Comparison of ENCODE assay signal across 29 mouse cellular contexts in genomic region chr2:170528061-170528460, GRCm38 (mm10). TPM values are rescaled to one million over a fixed set of nuclear protein-coding genes. Genes with fewer than 3 reads are reported as not detected.
DNase-seq lines count a peak whose midpoint lies in the region; ATAC-seq and TF ChIP-seq lines count a peak whose summit lies in the region.
"Had no signal": no experiment of that assay in that cellular context is flagged by ENCODE, and none has a peak within 500 bp of the region (broad histone marks: within the 10 kb centered on the region; RNA-seq: fewer than 3 reads in every experiment).

No protein-coding gene starts in this region.

- DNase-seq in kidney, adult 11 months, result peak; percentile 51
- DNase-seq in kidney, adult 2 months, result peak; percentile 26
- no peak for DNase-seq in ES-E14 (ENCODE audit: low read depth, low spot score)
- no peak for DNase-seq in left cerebral cortex, adult 2 months (ENCODE audit: extremely low spot score in 1 of 2, low spot score in 2 of 2)
- DNase-seq: adrenal gland, adult 8-10 months; adrenal gland, postnatal 14 days; adrenal gland, postnatal 36 days; cerebellum, adult 11 months; cerebellum, adult 18-20 months; cerebellum, adult 8-10 months; cerebellum, adult 9-11 months; cerebellum, postnatal 25 days; embryo, embryonic 11 days had no signal

- no peak for TF ChIP-seq CTCF in kidney, adult 2 months (conservative IDR thresholded peaks at IDR 0.05; ENCODE audit: insufficient read depth, insufficient read length, low read depth, low read length)
- no peak for TF ChIP-seq CTCF in E14TG2a.4 (conservative IDR thresholded peaks at IDR 0.05; ENCODE audit: low read length)
- TF ChIP-seq CTCF in left cerebral cortex, adult 2 months (IDR thresholded peaks at IDR 0.05), result no peak

- H3K4me2 ChIP-seq in kidney, embryonic 16.5 days (replicated peaks; ENCODE audit: low read depth, low read length), result no peak overlapping the region
- H3K4me2 ChIP-seq in kidney, embryonic 14.5 days (replicated peaks; ENCODE audit: low read depth, low read length), result no peak overlapping the region
- H3K4me2 ChIP-seq: embryonic facial prominence, embryonic 13.5 days; embryonic facial prominence, embryonic 15.5 days; forebrain, embryonic 12.5 days had no signal

- H3K9me3 ChIP-seq in kidney, embryonic 16.5 days (ENCODE audit: low read length), result no peaks in the 10 kb centered on the region
- no peaks in the 10 kb centered on the region for H3K9me3 ChIP-seq in kidney, embryonic 14.5 days (ENCODE audit: control insufficient read depth, low read length)
- no peaks in the 10 kb centered on the region for H3K9me3 ChIP-seq in E14TG2a.4 (ENCODE audit: low read length)
- no peaks in the 10 kb centered on the region for H3K9me3 ChIP-seq in ES-E14 (ENCODE audit: control insufficient read depth, insufficient read depth, low read depth, low read length)
- H3K9me3 ChIP-seq: embryonic facial prominence, embryonic 13.5 days; embryonic facial prominence, embryonic 15.5 days; forebrain, embryonic 10.5 days; forebrain, embryonic 12.5 days had no signal

- WGBS in kidney, embryonic 16.5 days, result 83% methylated on average over 16 of the region's 16 CpGs
- WGBS in kidney, adult 2 months, result 60% methylated on average over 16 of the region's 16 CpGs
- WGBS in kidney, embryonic 14.5 days, result 86% methylated on average over 16 of the region's 16 CpGs

- no peak overlapping the region for H3K9ac ChIP-seq in kidney, embryonic 16.5 days (replicated peaks; ENCODE audit: low read length)
- H3K9ac ChIP-seq in kidney, embryonic 14.5 days (ENCODE audit: low read depth, low read length), result no peak overlapping the region
- peak overlapping the region; percentile 46; the same call in 1 of the 2 replicates for H3K9ac ChIP-seq in ES-E14 (ENCODE audit: insufficient read depth, low read depth, low read length, poor library complexity, severe bottlenecking)
- H3K9ac ChIP-seq: embryonic facial prominence, embryonic 13.5 days; embryonic facial prominence, embryonic 15.5 days; forebrain, embryonic 12.5 days had no signal

- H3K4me1 ChIP-seq in kidney, embryonic 16.5 days (ENCODE audit: insufficient read depth, low read length), result no peaks in the 10 kb centered on the region
- H3K4me1 ChIP-seq in kidney, adult 2 months (ENCODE audit: control insufficient read depth, insufficient read depth, low read length), result no peaks in the 10 kb centered on the region
- no peaks in the 10 kb centered on the region for H3K4me1 ChIP-seq in kidney, embryonic 14.5 days (ENCODE audit: control insufficient read depth, insufficient read depth, low read length)
- peaks cover 77% of the 10 kb centered on the region for H3K4me1 ChIP-seq in E14TG2a.4 (replicated peaks; ENCODE audit: low read depth, low read length)
- H3K4me1 ChIP-seq in ES-E14 (ENCODE audit: control insufficient read depth in 2 of 2, insufficient read depth in 2 of 2, low read length in 2 of 2, poor library complexity in 1 of 2), result peaks cover 12 to 29% of the 10 kb centered on the region in 2 experiments
- H3K4me1 ChIP-seq: embryonic facial prominence, embryonic 13.5 days; embryonic facial prominence, embryonic 15.5 days; forebrain, embryonic 10.5 days; forebrain, embryonic 12.5 days had no signal

- 0 out of 2 replicates have a peak, but pooled peaks cover 3% of the 10 kb centered on the region for H3K27me3 ChIP-seq in kidney, embryonic 16.5 days (ENCODE audit: insufficient read depth, low read length)
- H3K27me3 ChIP-seq in kidney, adult 2 months (replicated peaks; ENCODE audit: control insufficient read depth, insufficient read depth, low read length), result no peaks in the 10 kb centered on the region
- H3K27me3 ChIP-seq in kidney, embryonic 14.5 days (ENCODE audit: control insufficient read depth, insufficient read depth, low read length), result no peaks in the 10 kb centered on the region
- H3K27me3 ChIP-seq in E14TG2a.4 (ENCODE audit: insufficient read depth, low read length), result no peaks in the 10 kb centered on the region
- H3K27me3 ChIP-seq: embryonic facial prominence, embryonic 13.5 days; embryonic facial prominence, embryonic 15.5 days; forebrain, embryonic 12.5 days had no signal

- no peak overlapping the region for H3K4me3 ChIP-seq in kidney, embryonic 16.5 days (ENCODE audit: low read length)
- no peak overlapping the region for H3K4me3 ChIP-seq in kidney, adult 2 months (ENCODE audit: insufficient read depth, low read depth, low read length)
- no peak overlapping the region for H3K4me3 ChIP-seq in kidney, embryonic 14.5 days (ENCODE audit: low read length)
- H3K4me3 ChIP-seq in E14TG2a.4 (replicated peaks; ENCODE audit: low read length) (peak overlapping the region; percentile 74), ES-E14 (ENCODE audit: insufficient read depth in 1 of 2, low read depth in 1 of 2, low read length in 2 of 2, poor library complexity in 1 of 2, severe bottlenecking in 1 of 2) (peak overlapping the region in 1 of 2 experiments; percentile 63; a peak in 2 of 4 replicates)
- no peak overlapping the region for H3K4me3 ChIP-seq in left cerebral cortex, adult 2 months
- H3K4me3 ChIP-seq: embryonic facial prominence, embryonic 13.5 days; embryonic facial prominence, embryonic 15.5 days; erythroblast, embryonic 14.5 days; forebrain, embryonic 10.5 days; forebrain, embryonic 12.5 days had no signal

- no peak for ATAC-seq in kidney, embryonic 16.5 days (ENCODE audit: low FRiP score, low TSS enrichment)
- ATAC-seq in kidney, embryonic 14.5 days (ENCODE audit: low FRiP score, low TSS enrichment), result no peak
- ATAC-seq in activated CD4-positive, CD25-positive, alpha-beta regulatory T cell, adult 4 months, result no peak
- ATAC-seq: forebrain, embryonic 14.5 days; forebrain, embryonic 16.5 days had no signal

- no peak overlapping the region for H3K27ac ChIP-seq in kidney, embryonic 16.5 days (ENCODE audit: low read length)
- H3K27ac ChIP-seq in kidney, adult 2 months (ENCODE audit: insufficient read depth, low read depth, low read length), result no peak overlapping the region
- no peak overlapping the region for H3K27ac ChIP-seq in kidney, embryonic 14.5 days (ENCODE audit: low read depth, low read length)
- H3K27ac ChIP-seq in ES-E14 (ENCODE audit: insufficient read depth, low read depth, low read length, poor library complexity, severe bottlenecking), result peak overlapping the region; percentile 84; the same call in 1 of the 2 replicates
- no peak overlapping the region for H3K27ac ChIP-seq in left cerebral cortex, adult 2 months
- H3K27ac ChIP-seq: embryonic facial prominence, embryonic 13.5 days; embryonic facial prominence, embryonic 15.5 days; forebrain, embryonic 10.5 days; forebrain, embryonic 12.5 days had no signal

- intact Hi-C loops in left cerebral cortex, adult 2 months (cut with DNase I), result no loop called here

- TF ChIP-seq POLR2A in kidney, adult 2 months (IDR thresholded peaks at IDR 0.05; ENCODE audit: low read depth, low read length), result no peak

- in situ Hi-C loops in ES-E14 (cut with MboI; ENCODE audit: low sequenced_read_pairs in 2 of 2, unreplicated experiment in 2 of 2), result no loop called here

- H3K36me3 ChIP-seq in kidney, embryonic 16.5 days (ENCODE audit: insufficient read depth, low read length), result no peaks in the 10 kb centered on the region
- H3K36me3 ChIP-seq in kidney, adult 2 months (ENCODE audit: control insufficient read depth, insufficient read depth, low read length), result no peaks in the 10 kb centered on the region
- H3K36me3 ChIP-seq in kidney, embryonic 14.5 days (ENCODE audit: control insufficient read depth, insufficient read depth, low read length), result no peaks in the 10 kb centered on the region
- no peaks in the 10 kb centered on the region for H3K36me3 ChIP-seq in E14TG2a.4 (ENCODE audit: insufficient read depth, low read length)
- no peaks in the 10 kb centered on the region for H3K36me3 ChIP-seq in ES-E14 (ENCODE audit: control insufficient read depth, insufficient read depth, low read length, poor library complexity, severe bottlenecking)
- H3K36me3 ChIP-seq: embryonic facial prominence, embryonic 13.5 days; embryonic facial prominence, embryonic 15.5 days; forebrain, embryonic 10.5 days; forebrain, embryonic 12.5 days had no signal

TF ChIP-seq in ES-E14, 5 proteins besides CTCF, POLR2A, EP300 and RAD21:
- TF ChIP-seq HCFC1 (IDR thresholded peaks at IDR 0.05; ENCODE audit: borderline replicate concordance, insufficient read depth, low read length), result no peak
- TF ChIP-seq ZNF384 (IDR thresholded peaks at IDR 0.05; ENCODE audit: low read depth, low read length), result no peak
- no peak for TF ChIP-seq ZC3H11A (IDR thresholded peaks at IDR 0.05; ENCODE audit: borderline replicate concordance, low read depth, low read length)
- TF ChIP-seq MAFK (IDR thresholded peaks at IDR 0.05; ENCODE audit: insufficient read depth, low read depth, low read length), result no peak
- no peak for TF ChIP-seq CHD2 (IDR thresholded peaks at IDR 0.05; ENCODE audit: low read depth, low read length)
TF ChIP-seq in ES-E14: peak in this region for 0.

RNA-seq across cellular contexts. Expression of gene Cyp24a1, which starts 31.1 kb away (rescaled TPM):
- polyA plus RNA-seq in kidney, embryonic 16.5 days (2015; fragmentation: Nextera tagmentation; extraction: Ambion mirVana), result 3.2 and 4.0 TPM in 2 replicates
- polyA plus RNA-seq in kidney, adult 2 months (2012; rRNA removed), result 27.5 and 29.2 TPM in 2 replicates
- polyA plus RNA-seq in kidney, embryonic 14.5 days (2014; fragmentation: Nextera tagmentation; extraction: Ambion mirVana), result 0.09 and 0.23 TPM in 2 replicates
- total RNA-seq in ES-E14 (2012; rRNA removed), result not detected in 2 replicates
- total RNA-seq in left cerebral cortex, adult 2 months (2021), result not detected
- under 1 TPM in 1 of 2 experiments, not detected in 1; 0.19 TPM for polyA plus RNA-seq in activated CD4-positive, CD25-positive, alpha-beta regulatory T cell, adult 4 months (2017; shearing (Covaris generic))
- total RNA-seq: adrenal gland, adult 18-20 months; adrenal gland, adult 8-10 months; adrenal gland, postnatal 14 days; adrenal gland, postnatal 36 days; common myeloid progenitor, adult 5-6 weeks; MEL had no signal
- polyA plus RNA-seq: C2C12; embryonic facial prominence, embryonic 11.5 days; embryonic facial prominence, embryonic 13.5 days; erythroblast, embryonic 14.5 days; forebrain, embryonic 12.5 days; forebrain, embryonic 14.5 days had no signal

RNA-seq across cellular contexts. Expression of gene Pfdn4, which starts 31.8 kb away (rescaled TPM):
- 56.4 and 74.0 TPM in 2 replicates for polyA plus RNA-seq in kidney, embryonic 16.5 days (2015; fragmentation: Nextera tagmentation; extraction: Ambion mirVana)
- polyA plus RNA-seq in kidney, adult 2 months (2012; rRNA removed), result 5.6 TPM in 2 replicates
- polyA plus RNA-seq in kidney, embryonic 14.5 days (2014; fragmentation: Nextera tagmentation; extraction: Ambion mirVana), result 102 and 154 TPM in 2 replicates
- 52.6 and 72.6 TPM in 2 replicates for total RNA-seq in ES-E14 (2012; rRNA removed)
- 10 to 100 TPM; 30.5 to 31.7 TPM for total RNA-seq in left cerebral cortex, adult 2 months (2021)
- polyA plus RNA-seq in activated CD4-positive, CD25-positive, alpha-beta regulatory T cell, adult 4 months (2017; shearing (Covaris generic)), result 10 to 100 TPM; 52.3 to 58.8 TPM

Comparison
In these comparisons a context has a peak if more than half of its experiments do, and no peak if none do; other contexts are left out.
1. DNase-seq: peak in kidney, adult 11 months (single experiment) and kidney, adult 2 months (single experiment); none in ES-E14 (single experiment) and left cerebral cortex, adult 2 months (0 of 2).